Mouse (Mus musculus) skeletal muscle tissue, postnatal 0 days (tissue): ENCODE measurements around the gene Avl9. TPM values are rescaled to one million over a fixed set of nuclear protein-coding genes. Genes with fewer than 3 reads are reported as not detected.

Source experiments
- polyA plus RNA-seq: library from polyadenylated mRNA; unstranded; fragments of >200 nt; fragmentation: Nextera tagmentation; extraction: Ambion mirVana; gene quantifications from 2 replicates; pipeline ENCODE4 v1.2.1, GENCODE M21; 2015

The Avl9 gene
- 3.5 and 3.7 TPM in 2 replicates for polyA plus RNA-seq

GRCm38 (mm10) chr6:56714574-56715269, at the start of gene Avl9:
Gene Avl9, plus strand, starts transcription at chr6:56714899.

GRCm38 (mm10) chr6:56703931-56704900, 10.5 kb upstream of the Avl9 start, which contains the start of gene Lsm5:
Gene Lsm5, minus strand, starts transcription at chr6:56704710.

GRCm38 (mm10) chr6:56797311-56798151, 82.8 kb downstream of the Avl9 start, which contains the start of gene Kbtbd2:
Gene Kbtbd2, minus strand, starts transcription at chr6:56797813.

Other genes starting within 250 kb of the Avl9 start
- gene Pde1c, start 145.8 kb upstream of the Avl9 start, polyA plus RNA-seq: 1.1 and 2.1 TPM in 2 replicates
- gene Lsm5, start 10.2 kb upstream of the Avl9 start, polyA plus RNA-seq: 59.1 and 76.9 TPM in 2 replicates
- gene Kbtbd2, start 82.9 kb downstream of the Avl9 start, polyA plus RNA-seq: 13.6 and 16.1 TPM in 2 replicates
- 89.5 and 124 TPM in 2 replicates for gene Fkbp9, start 117.2 kb downstream of the Avl9 start, polyA plus RNA-seq
- 70.8 and 82.6 TPM in 2 replicates for gene Nt5c3, start 209.0 kb downstream of the Avl9 start, polyA plus RNA-seq
- 0.21 TPM in 1 of 2 replicates, not detected in the other for gene Vmn1r4, start 209.1 kb downstream of the Avl9 start, polyA plus RNA-seq